21 mouse cellular contexts compared by ENCODE assay signal in genomic region chr11:78033931-78034617, GRCm38 (mm10). TPM values are rescaled to one million over a fixed set of nuclear protein-coding genes. Genes with fewer than 3 reads are reported as not detected.
DNase-seq lines count a peak whose midpoint lies in the region; ATAC-seq lines count a peak whose summit lies in the region.
"Had no signal": no experiment of that assay in that cellular context is flagged by ENCODE, and none has a peak within 500 bp of the region (broad histone marks: within the 10 kb centered on the region; RNA-seq: fewer than 3 reads in every experiment).

No protein-coding gene starts in this region.

- 87% methylated on average over 23 of the region's 23 CpGs for WGBS in heart, embryonic 12.5 days
- 94% methylated on average over 23 of the region's 23 CpGs for WGBS in midbrain, embryonic 16.5 days
- WGBS in midbrain, embryonic 14.5 days: 95% methylated on average over 23 of the region's 23 CpGs
- 93% methylated on average over 23 of the region's 23 CpGs for WGBS in limb, embryonic 10.5 days
- 95% methylated on average over 23 of the region's 23 CpGs for WGBS in neural tube, embryonic 13.5 days
- WGBS in forebrain, embryonic 12.5 days: 92% methylated on average over 23 of the region's 23 CpGs

- H3K4me3 ChIP-seq in heart, embryonic 12.5 days: no peak overlapping the region
- no peak overlapping the region for H3K4me3 ChIP-seq in midbrain, embryonic 16.5 days (ENCODE audit: low read depth, low read length)
- no peak overlapping the region for H3K4me3 ChIP-seq in midbrain, embryonic 14.5 days (replicated peaks; ENCODE audit: low read depth, low read length)
- 0 out of 2 replicates have a peak overlapping the region, but pooled peaks have one; percentile 3 for H3K4me3 ChIP-seq in limb, embryonic 10.5 days
- no peak overlapping the region for H3K4me3 ChIP-seq in neural tube, embryonic 13.5 days
- H3K4me3 ChIP-seq in forebrain, embryonic 12.5 days (replicated peaks): no peak overlapping the region
- H3K4me3 ChIP-seq: embryonic facial prominence, embryonic 15.5 days; limb, embryonic 15.5 days; myocyte had no signal

- no peak overlapping the region for H3K27ac ChIP-seq in heart, embryonic 12.5 days (ENCODE audit: poor library complexity, severe bottlenecking)
- H3K27ac ChIP-seq in midbrain, embryonic 16.5 days (ENCODE audit: low read length): no peak overlapping the region
- no peak overlapping the region for H3K27ac ChIP-seq in midbrain, embryonic 14.5 days (replicated peaks; ENCODE audit: low read depth, low read length)
- H3K27ac ChIP-seq in limb, embryonic 10.5 days: no peak overlapping the region
- no peak overlapping the region for H3K27ac ChIP-seq in neural tube, embryonic 13.5 days (replicated peaks)
- no peak overlapping the region for H3K27ac ChIP-seq in forebrain, embryonic 12.5 days
- H3K27ac ChIP-seq: embryonic facial prominence, embryonic 15.5 days; forebrain, embryonic 15.5 days; limb, embryonic 15.5 days; stomach, embryonic 15.5 days had no signal

- intact Hi-C loops in heart, postnatal 25 days (cut with DNase I): no loop called here

- H3K9me3 ChIP-seq in heart, embryonic 12.5 days (replicated peaks): no peaks in the 10 kb centered on the region
- H3K9me3 ChIP-seq in midbrain, embryonic 16.5 days (replicated peaks; ENCODE audit: control insufficient read depth, low read length, poor library complexity, severe bottlenecking): no peaks in the 10 kb centered on the region
- no peaks in the 10 kb centered on the region for H3K9me3 ChIP-seq in midbrain, embryonic 14.5 days (ENCODE audit: control insufficient read depth, low read length)
- H3K9me3 ChIP-seq in limb, embryonic 10.5 days (replicated peaks): no peaks in the 10 kb centered on the region
- no peaks in the 10 kb centered on the region for H3K9me3 ChIP-seq in neural tube, embryonic 13.5 days
- no peaks in the 10 kb centered on the region for H3K9me3 ChIP-seq in forebrain, embryonic 12.5 days
- H3K9me3 ChIP-seq: embryonic facial prominence, embryonic 15.5 days; forebrain, embryonic 15.5 days; G1E; limb, embryonic 15.5 days; stomach, embryonic 15.5 days had no signal

- peaks cover 46% of the 10 kb centered on the region for H3K4me1 ChIP-seq in heart, embryonic 12.5 days (replicated peaks)
- H3K4me1 ChIP-seq in midbrain, embryonic 16.5 days (ENCODE audit: control insufficient read depth, insufficient read depth, low read length): peaks cover 34% of the 10 kb centered on the region
- peaks cover 20% of the 10 kb centered on the region for H3K4me1 ChIP-seq in midbrain, embryonic 14.5 days (ENCODE audit: control insufficient read depth, insufficient read depth, low read length)
- peaks cover 69% of the 10 kb centered on the region for H3K4me1 ChIP-seq in limb, embryonic 10.5 days
- H3K4me1 ChIP-seq in neural tube, embryonic 13.5 days (replicated peaks): peaks cover 53% of the 10 kb centered on the region
- H3K4me1 ChIP-seq in forebrain, embryonic 12.5 days: peaks cover 50% of the 10 kb centered on the region

- H3K27me3 ChIP-seq in heart, embryonic 12.5 days (replicated peaks): no peaks in the 10 kb centered on the region
- no peaks in the 10 kb centered on the region for H3K27me3 ChIP-seq in midbrain, embryonic 16.5 days (ENCODE audit: control insufficient read depth, insufficient read depth, low read depth, low read length)
- no peaks in the 10 kb centered on the region for H3K27me3 ChIP-seq in midbrain, embryonic 14.5 days (ENCODE audit: control insufficient read depth, insufficient read depth, low read length)
- H3K27me3 ChIP-seq in limb, embryonic 10.5 days (ENCODE audit: low read depth, poor library complexity, severe bottlenecking): no peaks in the 10 kb centered on the region
- no peaks in the 10 kb centered on the region for H3K27me3 ChIP-seq in neural tube, embryonic 13.5 days
- H3K27me3 ChIP-seq in forebrain, embryonic 12.5 days: no peaks in the 10 kb centered on the region
- H3K27me3 ChIP-seq: embryonic facial prominence, embryonic 15.5 days; forebrain, embryonic 15.5 days; limb, embryonic 15.5 days; stomach, embryonic 15.5 days had no signal

- no peak overlapping the region for H3K4me2 ChIP-seq in heart, embryonic 12.5 days
- 0 out of 2 replicates have a peak overlapping the region, but pooled peaks have one; percentile 9 for H3K4me2 ChIP-seq in midbrain, embryonic 16.5 days (ENCODE audit: low read length)
- H3K4me2 ChIP-seq in midbrain, embryonic 14.5 days (ENCODE audit: low read length): no peak overlapping the region
- 0 out of 2 replicates have a peak overlapping the region, but pooled peaks have one; percentile 12 for H3K4me2 ChIP-seq in neural tube, embryonic 13.5 days
- H3K4me2 ChIP-seq in forebrain, embryonic 12.5 days: no peak overlapping the region

- no peak for DNase-seq in heart, postnatal 25 days (ENCODE audit: low spot score)
- DNase-seq in midbrain, embryonic 14.5 days: no peak
- no peak for DNase-seq in limb, embryonic 10.5 days (ENCODE audit: low spot score)
- no peak for DNase-seq in embryo, embryonic 11 days
- DNase-seq: cerebellum, postnatal 10 days; kidney, adult 2 months; kidney, postnatal 25 days; lung, postnatal 14 days; right cerebral cortex, adult 18-20 months; spleen, adult 18-20 months; thymus, adult 2 months had no signal

- ATAC-seq in heart, embryonic 12.5 days (ENCODE audit: insufficient number of reproducible peaks, low FRiP score): no peak
- no peak for ATAC-seq in midbrain, embryonic 16.5 days
- no peak for ATAC-seq in midbrain, embryonic 14.5 days (ENCODE audit: low FRiP score, low TSS enrichment)
- no peak for ATAC-seq in neural tube, embryonic 13.5 days (ENCODE audit: low read depth)
- no peak for ATAC-seq in forebrain, embryonic 12.5 days (ENCODE audit: low FRiP score)
- ATAC-seq: forebrain, embryonic 15.5 days had no signal

- H3K9ac ChIP-seq in heart, embryonic 12.5 days: 0 out of 2 replicates have a peak overlapping the region, but pooled peaks have one; percentile 20
- H3K9ac ChIP-seq in midbrain, embryonic 16.5 days (ENCODE audit: low read depth, low read length): peak overlapping the region; percentile 35
- no peak overlapping the region for H3K9ac ChIP-seq in midbrain, embryonic 14.5 days (replicated peaks; ENCODE audit: low read length)
- no peak overlapping the region for H3K9ac ChIP-seq in neural tube, embryonic 13.5 days
- no peak overlapping the region for H3K9ac ChIP-seq in forebrain, embryonic 12.5 days
- H3K9ac ChIP-seq: embryonic facial prominence, embryonic 15.5 days; limb, embryonic 15.5 days; stomach, embryonic 15.5 days had no signal

- H3K36me3 ChIP-seq in heart, embryonic 12.5 days: peaks cover 26% of the 10 kb centered on the region
- peaks cover 10% of the 10 kb centered on the region for H3K36me3 ChIP-seq in midbrain, embryonic 16.5 days (ENCODE audit: control insufficient read depth, insufficient read depth, low read length)
- peaks cover 27% of the 10 kb centered on the region for H3K36me3 ChIP-seq in midbrain, embryonic 14.5 days (ENCODE audit: control insufficient read depth, insufficient read depth, low read length)
- H3K36me3 ChIP-seq in limb, embryonic 10.5 days: peaks cover 35% of the 10 kb centered on the region
- H3K36me3 ChIP-seq in neural tube, embryonic 13.5 days: peaks cover 26% of the 10 kb centered on the region
- peaks cover 24% of the 10 kb centered on the region for H3K36me3 ChIP-seq in forebrain, embryonic 12.5 days (replicated peaks)

RNA-seq across cellular contexts. Expression of gene Dhrs13, which starts 2.0 kb away (rescaled TPM):
- polyA plus RNA-seq in heart, embryonic 12.5 days (2016; fragmentation: Nextera tagmentation; extraction: Ambion mirVana): 15.3 and 15.8 TPM in 2 replicates
- total RNA-seq in heart, postnatal 25 days (2021): 1 to 10 TPM; 3.2 to 4.4 TPM
- polyA plus RNA-seq in midbrain, embryonic 16.5 days (2015; fragmentation: Nextera tagmentation; extraction: Ambion mirVana): 50.5 and 53.3 TPM in 2 replicates
- 51.3 and 62.5 TPM in 2 replicates for polyA plus RNA-seq in midbrain, embryonic 14.5 days (2014; fragmentation: Nextera tagmentation; extraction: Ambion mirVana)
- 16.1 and 17.5 TPM in 2 replicates for polyA plus RNA-seq in limb, embryonic 10.5 days (2016; fragmentation: Nextera tagmentation; extraction: Ambion mirVana)
- 32.7 and 40.0 TPM in 2 replicates for polyA plus RNA-seq in neural tube, embryonic 13.5 days (2015; fragmentation: Nextera tagmentation; extraction: Ambion mirVana)
- polyA plus RNA-seq in forebrain, embryonic 12.5 days (2016; fragmentation: Nextera tagmentation; extraction: Ambion mirVana): 20.6 and 21.2 TPM in 2 replicates

RNA-seq across cellular contexts. Expression of gene Flot2, which starts 3.7 kb away (rescaled TPM):
- polyA plus RNA-seq in heart, embryonic 12.5 days (2016; fragmentation: Nextera tagmentation; extraction: Ambion mirVana): 71.7 and 73.4 TPM in 2 replicates
- 10 to 100 TPM; 59.3 to 61.2 TPM for total RNA-seq in heart, postnatal 25 days (2021)
- 71.7 and 83.4 TPM in 2 replicates for polyA plus RNA-seq in midbrain, embryonic 16.5 days (2015; fragmentation: Nextera tagmentation; extraction: Ambion mirVana)
- 57.4 and 64.8 TPM in 2 replicates for polyA plus RNA-seq in midbrain, embryonic 14.5 days (2014; fragmentation: Nextera tagmentation; extraction: Ambion mirVana)
- polyA plus RNA-seq in limb, embryonic 10.5 days (2016; fragmentation: Nextera tagmentation; extraction: Ambion mirVana): 58.9 and 64.6 TPM in 2 replicates
- 98.0 and 104 TPM in 2 replicates for polyA plus RNA-seq in neural tube, embryonic 13.5 days (2015; fragmentation: Nextera tagmentation; extraction: Ambion mirVana)
- polyA plus RNA-seq in forebrain, embryonic 12.5 days (2016; fragmentation: Nextera tagmentation; extraction: Ambion mirVana): 68.5 and 69.2 TPM in 2 replicates

RNA-seq across cellular contexts. Expression of gene Eral1, which starts 46.1 kb away (rescaled TPM):
- 22.6 and 23.7 TPM in 2 replicates for polyA plus RNA-seq in heart, embryonic 12.5 days (2016; fragmentation: Nextera tagmentation; extraction: Ambion mirVana)
- 10 to 100 TPM; 25.7 to 27.6 TPM for total RNA-seq in heart, postnatal 25 days (2021)
- 32.8 and 33.3 TPM in 2 replicates for polyA plus RNA-seq in midbrain, embryonic 16.5 days (2015; fragmentation: Nextera tagmentation; extraction: Ambion mirVana)
- 33.2 and 35.8 TPM in 2 replicates for polyA plus RNA-seq in midbrain, embryonic 14.5 days (2014; fragmentation: Nextera tagmentation; extraction: Ambion mirVana)
- polyA plus RNA-seq in limb, embryonic 10.5 days (2016; fragmentation: Nextera tagmentation; extraction: Ambion mirVana): 43.4 and 45.4 TPM in 2 replicates
- polyA plus RNA-seq in neural tube, embryonic 13.5 days (2015; fragmentation: Nextera tagmentation; extraction: Ambion mirVana): 29.8 and 31.3 TPM in 2 replicates
- polyA plus RNA-seq in forebrain, embryonic 12.5 days (2016; fragmentation: Nextera tagmentation; extraction: Ambion mirVana): 33.1 and 35.5 TPM in 2 replicates

RNA-seq across cellular contexts. Expression of gene Phf12, which starts 51.5 kb away (rescaled TPM):
- 17.0 and 17.7 TPM in 2 replicates for polyA plus RNA-seq in heart, embryonic 12.5 days (2016; fragmentation: Nextera tagmentation; extraction: Ambion mirVana)
- total RNA-seq in heart, postnatal 25 days (2021): 10 to 100 TPM; 23.7 to 28.6 TPM
- 11.8 and 17.8 TPM in 2 replicates for polyA plus RNA-seq in midbrain, embryonic 16.5 days (2015; fragmentation: Nextera tagmentation; extraction: Ambion mirVana)
- 18.5 and 20.3 TPM in 2 replicates for polyA plus RNA-seq in midbrain, embryonic 14.5 days (2014; fragmentation: Nextera tagmentation; extraction: Ambion mirVana)
- 21.0 and 23.1 TPM in 2 replicates for polyA plus RNA-seq in limb, embryonic 10.5 days (2016; fragmentation: Nextera tagmentation; extraction: Ambion mirVana)
- 15.6 and 19.8 TPM in 2 replicates for polyA plus RNA-seq in neural tube, embryonic 13.5 days (2015; fragmentation: Nextera tagmentation; extraction: Ambion mirVana)
- polyA plus RNA-seq in forebrain, embryonic 12.5 days (2016; fragmentation: Nextera tagmentation; extraction: Ambion mirVana): 29.1 and 29.6 TPM in 2 replicates

Comparison
In these comparisons a context has a peak if more than half of its experiments do, and no peak if none do; other contexts are left out.
1. H3K4me2 ChIP-seq: peak in midbrain, embryonic 16.5 days (single experiment) and neural tube, embryonic 13.5 days (single experiment); none in heart, embryonic 12.5 days (single experiment), midbrain, embryonic 14.5 days (single experiment) and forebrain, embryonic 12.5 days (single experiment).
2. H3K9ac ChIP-seq: peak in heart, embryonic 12.5 days (single experiment) and midbrain, embryonic 16.5 days (single experiment); none in midbrain, embryonic 14.5 days (single experiment), neural tube, embryonic 13.5 days (single experiment) and forebrain, embryonic 12.5 days (single experiment).